Mouse (Mus musculus): ENCODE measurements around the gene Slc27a4. TPM values are rescaled to one million over a fixed set of nuclear protein-coding genes. Genes with fewer than 3 reads are reported as not detected.

Gene Slc27a4
- polyA plus RNA-seq, 1 experiment: 258 TPM

GRCm38 (mm10) chr2:29853736-29854135 lies 51.3 kb downstream of the Slc27a4 start:
- 27% methylated on average over 5 of the region's 5 CpGs for WGBS
- no peak for DNase-seq (ENCODE audit: low read depth, low spot score)

- WGBS: 77% methylated on average over 10 of the region's 10 CpGs
- no peak for DNase-seq (ENCODE audit: low read depth, low spot score)
These were observed 53.3 kb downstream of the Slc27a4 start for GRCm38 (mm10) chr2:29855585-29856210.

GRCm38 (mm10) chr2:29856451-29857260 lies 54.2 kb downstream of the Slc27a4 start:
- no peak for DNase-seq (ENCODE audit: low read depth, low spot score)
- WGBS: 41% methylated on average over 19 of the region's 19 CpGs

- DNase-seq (ENCODE audit: low read depth, low spot score): no peak
- WGBS: 21% methylated on average over 2 of the region's 2 CpGs
These were observed 54.9 kb downstream of the Slc27a4 start for GRCm38 (mm10) chr2:29857341-29857740.

- no peak for DNase-seq (ENCODE audit: low read depth, low spot score)
- 81% methylated on average over 5 of the region's 5 CpGs for WGBS
These were observed 55.5 kb downstream of the Slc27a4 start for GRCm38 (mm10) chr2:29857967-29858366.

- whole genome bisulfite sequencing: 12% methylated on average over 5 of the region's 5 CpGs
- no peak for DNase-seq (ENCODE audit: low read depth, low spot score)
These were observed 56.5 kb downstream of the Slc27a4 start for GRCm38 (mm10) chr2:29858748-29859473.

GRCm38 (mm10) chr2:29865125-29865524 lies 62.7 kb downstream of the Slc27a4 start:
- no peak for DNase-seq (ENCODE audit: low read depth, low spot score)
- WGBS: 74% methylated on average over 4 of the region's 4 CpGs

Other genes starting within 250 kb of the Slc27a4 start
- gene Rapgef1, start 182.9 kb upstream of the Slc27a4 start, polyA plus RNA-seq (2012; rRNA removed): 25.0 and 31.5 TPM in 2 replicates
- 0.16 and 0.17 TPM in 2 replicates for gene Gm13420, start 50.9 kb upstream of the Slc27a4 start, polyA plus RNA-seq (2012; rRNA removed)
- not detected in 2 replicates for gene Gm13547, start 43.3 kb upstream of the Slc27a4 start, polyA plus RNA-seq (2012; rRNA removed)
- 45.6 and 61.9 TPM in 2 replicates for gene Coq4, start 15.1 kb upstream of the Slc27a4 start, polyA plus RNA-seq (2012; rRNA removed)
- gene Trub2, start 14.1 kb upstream of the Slc27a4 start, polyA plus RNA-seq (2012; rRNA removed): 30.7 and 39.8 TPM in 2 replicates
- gene Urm1, start 17.4 kb downstream of the Slc27a4 start, polyA plus RNA-seq (2012; rRNA removed): 45.5 and 46.8 TPM in 2 replicates
- 6.3 and 6.8 TPM in 2 replicates for gene Cercam, start 66.5 kb downstream of the Slc27a4 start, polyA plus RNA-seq (2012; rRNA removed)
- gene Odf2, start 86.6 kb downstream of the Slc27a4 start, polyA plus RNA-seq (2012; rRNA removed): 16.7 and 21.0 TPM in 2 replicates
- 13.2 and 16.9 TPM in 2 replicates for gene Gle1, start 132.8 kb downstream of the Slc27a4 start, polyA plus RNA-seq (2012; rRNA removed)
- gene Sptan1, start 162.9 kb downstream of the Slc27a4 start, polyA plus RNA-seq (2012; rRNA removed): 155 and 204 TPM in 2 replicates
- 10.9 and 11.2 TPM in 2 replicates for gene Wdr34, start 246.2 kb downstream of the Slc27a4 start, polyA plus RNA-seq (2012; rRNA removed)